Mouse (Mus musculus): ENCODE measurements around the gene Dnmt1. TPM values are rescaled to one million over a fixed set of nuclear protein-coding genes. Genes with fewer than 3 reads are reported as not detected.
A peak's percentile ranks its signal among the peaks of the same experiment; 100 is the strongest.

Gene Dnmt1
- total RNA-seq, 1 experiment: 122 TPM

- no peak for TF ChIP-seq CHD2 (IDR thresholded peaks at IDR 0.05; ENCODE audit: low read depth, low read length)
- no peak for TF ChIP-seq ZC3H11A (IDR thresholded peaks at IDR 0.05; ENCODE audit: borderline replicate concordance, low read depth, low read length)
- TF ChIP-seq MAFK (IDR thresholded peaks at IDR 0.05; ENCODE audit: insufficient read depth, low read depth, low read length): no peak
- no peak for TF ChIP-seq HCFC1 (IDR thresholded peaks at IDR 0.05; ENCODE audit: borderline replicate concordance, insufficient read depth, low read length)
- TF ChIP-seq ZNF384 (IDR thresholded peaks at IDR 0.05; ENCODE audit: low read depth, low read length): no peak
- H3K27ac ChIP-seq (ENCODE audit: insufficient read depth, low read depth, low read length, poor library complexity, severe bottlenecking): no peak overlapping the region
- no peak overlapping the region for H3K4me3 ChIP-seq (ENCODE audit: insufficient read depth in 1 of 2, low read depth in 1 of 2, low read length in 2 of 2, poor library complexity in 1 of 2, severe bottlenecking in 1 of 2)
- H3K36me3 ChIP-seq (ENCODE audit: control insufficient read depth, insufficient read depth, low read length, poor library complexity, severe bottlenecking): peaks cover 94% of the 10 kb centered on the region
- DNase-seq (ENCODE audit: low read depth, low spot score): no peak
- H3K9me3 ChIP-seq (ENCODE audit: control insufficient read depth, insufficient read depth, low read depth, low read length): no peaks in the 10 kb centered on the region
- in situ Hi-C loops (cut with MboI; ENCODE audit: low sequenced_read_pairs in 2 of 2, unreplicated experiment in 2 of 2): no loop called here
- H3K4me1 ChIP-seq (ENCODE audit: control insufficient read depth in 2 of 2, insufficient read depth in 2 of 2, low read length in 2 of 2, poor library complexity in 1 of 2): no peaks in the 10 kb centered on the region; a peak in 1 of 4 replicates
- H3K9ac ChIP-seq (ENCODE audit: insufficient read depth, low read depth, low read length, poor library complexity, severe bottlenecking): no peak overlapping the region
Measured at GRCm38 (mm10) chr9:20923258-20923657, 36.4 kb downstream of the Dnmt1 start.

- H3K27ac ChIP-seq (ENCODE audit: insufficient read depth, low read depth, low read length, poor library complexity, severe bottlenecking): no peak overlapping the region
- no peaks in the 10 kb centered on the region for H3K9me3 ChIP-seq (ENCODE audit: control insufficient read depth, insufficient read depth, low read depth, low read length)
- H3K9ac ChIP-seq (ENCODE audit: insufficient read depth, low read depth, low read length, poor library complexity, severe bottlenecking): no peak overlapping the region
- TF ChIP-seq CHD2 (IDR thresholded peaks at IDR 0.05; ENCODE audit: low read depth, low read length) (no peak), ZC3H11A (IDR thresholded peaks at IDR 0.05; ENCODE audit: borderline replicate concordance, low read depth, low read length) (no peak), ZNF384 (IDR thresholded peaks at IDR 0.05; ENCODE audit: low read depth, low read length) (no peak), HCFC1 (IDR thresholded peaks at IDR 0.05; ENCODE audit: borderline replicate concordance, insufficient read depth, low read length) (no peak), MAFK (IDR thresholded peaks at IDR 0.05; ENCODE audit: insufficient read depth, low read depth, low read length) (no peak)
- in situ Hi-C loops (cut with MboI; ENCODE audit: low sequenced_read_pairs in 2 of 2, unreplicated experiment in 2 of 2): no loop called here
- no peak overlapping the region for H3K4me3 ChIP-seq (ENCODE audit: insufficient read depth in 1 of 2, low read depth in 1 of 2, low read length in 2 of 2, poor library complexity in 1 of 2, severe bottlenecking in 1 of 2)
- no peak for DNase-seq (ENCODE audit: low read depth, low spot score)
- H3K36me3 ChIP-seq (ENCODE audit: control insufficient read depth, insufficient read depth, low read length, poor library complexity, severe bottlenecking): peaks cover 92% of the 10 kb centered on the region
- peaks cover 0 to 2% of the 10 kb centered on the region in 2 experiments; a peak in 2 of 4 replicates for H3K4me1 ChIP-seq (ENCODE audit: control insufficient read depth in 2 of 2, insufficient read depth in 2 of 2, low read length in 2 of 2, poor library complexity in 1 of 2)
Measured at GRCm38 (mm10) chr9:20916160-20916559, 43.5 kb downstream of the Dnmt1 start.

- Histone ChIP-seq H3K4me3 (ENCODE audit: insufficient read depth in 1 of 2, low read depth in 1 of 2, low read length in 2 of 2, poor library complexity in 1 of 2, severe bottlenecking in 1 of 2) (no peak overlapping the region), H3K9ac (ENCODE audit: insufficient read depth, low read depth, low read length, poor library complexity, severe bottlenecking) (no peak overlapping the region), H3K27ac (ENCODE audit: insufficient read depth, low read depth, low read length, poor library complexity, severe bottlenecking) (no peak overlapping the region), H3K9me3 (ENCODE audit: control insufficient read depth, insufficient read depth, low read depth, low read length) (no peaks in the 10 kb centered on the region; the same call in 1 of the 2 replicates), H3K4me1 (ENCODE audit: control insufficient read depth in 2 of 2, insufficient read depth in 2 of 2, low read length in 2 of 2, poor library complexity in 1 of 2) (peaks cover 0 to 2% of the 10 kb centered on the region in 2 experiments; a peak in 1 of 4 replicates), H3K36me3 (ENCODE audit: control insufficient read depth, insufficient read depth, low read length, poor library complexity, severe bottlenecking) (peaks cover 89% of the 10 kb centered on the region)
- in situ Hi-C loops (cut with MboI; ENCODE audit: low sequenced_read_pairs in 2 of 2, unreplicated experiment in 2 of 2): loop anchor here in 1 of 2 experiments (10.0 kb wide), 1 partner anchor 85 kb away; no protein-coding TSS in a partner anchor
- TF ChIP-seq ZC3H11A (IDR thresholded peaks at IDR 0.05; ENCODE audit: borderline replicate concordance, low read depth, low read length): no peak
- TF ChIP-seq ZNF384 (IDR thresholded peaks at IDR 0.05; ENCODE audit: low read depth, low read length): no peak
- TF ChIP-seq MAFK (IDR thresholded peaks at IDR 0.05; ENCODE audit: insufficient read depth, low read depth, low read length): no peak
- TF ChIP-seq HCFC1 (IDR thresholded peaks at IDR 0.05; ENCODE audit: borderline replicate concordance, insufficient read depth, low read length): no peak
- TF ChIP-seq CHD2 (IDR thresholded peaks at IDR 0.05; ENCODE audit: low read depth, low read length): no peak
- DNase-seq (ENCODE audit: low read depth, low spot score): no peak
Measured at GRCm38 (mm10) chr9:20909948-20910347, 49.7 kb downstream of the Dnmt1 start.

GRCm38 (mm10) chr9:20902174-20902491, 57.6 kb downstream of the Dnmt1 start:
- no peak for DNase-seq (ENCODE audit: low read depth, low spot score)
- H3K9me3 ChIP-seq (ENCODE audit: control insufficient read depth, insufficient read depth, low read depth, low read length): no peaks in the 10 kb centered on the region; the same call in 1 of the 2 replicates
- peaks cover 23% of the 10 kb centered on the region for H3K36me3 ChIP-seq (ENCODE audit: control insufficient read depth, insufficient read depth, low read length, poor library complexity, severe bottlenecking)
- H3K4me1 ChIP-seq (ENCODE audit: control insufficient read depth in 2 of 2, insufficient read depth in 2 of 2, low read length in 2 of 2, poor library complexity in 1 of 2): no peaks in the 10 kb centered on the region; a peak in 1 of 4 replicates
- no peak overlapping the region for H3K27ac ChIP-seq (ENCODE audit: insufficient read depth, low read depth, low read length, poor library complexity, severe bottlenecking)
- in situ Hi-C loops (cut with MboI; ENCODE audit: low sequenced_read_pairs in 2 of 2, unreplicated experiment in 2 of 2): loop anchor here in 1 of 2 experiments (10.0 kb wide), 1 partner anchor 93 kb away; no protein-coding TSS in a partner anchor
- peak overlapping the region; percentile 13; the same call in 1 of the 2 replicates for H3K9ac ChIP-seq (ENCODE audit: insufficient read depth, low read depth, low read length, poor library complexity, severe bottlenecking)
- H3K4me3 ChIP-seq (ENCODE audit: insufficient read depth in 1 of 2, low read depth in 1 of 2, low read length in 2 of 2, poor library complexity in 1 of 2, severe bottlenecking in 1 of 2): no peak overlapping the region
- TF ChIP-seq HCFC1 (IDR thresholded peaks at IDR 0.05; ENCODE audit: borderline replicate concordance, insufficient read depth, low read length): no peak
- no peak for TF ChIP-seq CHD2 (IDR thresholded peaks at IDR 0.05; ENCODE audit: low read depth, low read length)
- TF ChIP-seq ZNF384 (IDR thresholded peaks at IDR 0.05; ENCODE audit: low read depth, low read length): no peak
- no peak for TF ChIP-seq ZC3H11A (IDR thresholded peaks at IDR 0.05; ENCODE audit: borderline replicate concordance, low read depth, low read length)
- TF ChIP-seq MAFK (IDR thresholded peaks at IDR 0.05; ENCODE audit: insufficient read depth, low read depth, low read length): no peak
